Mouse (Mus musculus) v-Abl transformed pro-B cells (cell line): ENCODE results near the gene Mt4.

Experiments
- in situ Hi-C, 2 experiments: fragments of 400-800 bp; cut with MboI; formaldehyde crosslinking; loops; one replicate each; pipeline ENCODE4 v1.15.1; 2025; ENCODE audit not compliant: unreplicated experiment in 2 of 2

Gene Mt4

DNA sequence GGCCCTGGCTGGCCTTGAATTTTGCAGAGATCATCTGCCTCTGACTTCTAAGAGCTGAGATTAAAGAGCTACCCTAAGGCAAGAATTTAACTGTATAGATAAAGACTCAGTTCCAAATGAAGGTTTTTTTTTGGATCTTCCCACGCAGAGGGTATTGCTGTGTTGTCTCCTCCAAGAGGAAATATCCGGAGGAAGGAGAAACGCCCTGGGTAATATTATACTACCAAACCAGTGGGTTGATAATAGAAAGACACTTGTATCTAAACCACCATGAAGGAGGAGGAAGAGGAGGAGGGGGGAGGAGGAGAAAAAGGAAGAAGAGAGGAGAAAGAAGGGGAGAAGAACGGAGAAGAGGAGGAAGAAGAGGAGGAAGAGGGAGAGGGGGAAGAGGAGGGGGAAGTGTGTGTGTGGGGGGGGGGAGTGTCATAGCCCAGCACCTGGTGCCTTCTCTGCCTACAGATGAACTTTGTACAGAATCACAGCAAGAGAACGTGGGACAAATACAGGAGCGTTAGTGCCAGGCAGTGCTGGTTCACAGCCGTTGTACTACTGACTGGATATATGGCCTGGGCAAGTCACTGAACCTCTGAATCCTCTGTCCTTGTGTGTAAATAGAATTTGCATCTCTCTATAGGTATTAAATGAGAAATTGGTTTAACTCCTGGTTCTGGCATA is 40.9 kb downstream of the Mt4 start:
- in situ Hi-C loops: loop anchor here in 1 of 2 experiments (25.0 kb wide), 1 partner anchor 1816 kb away; the partner anchor contains the start of gene Irx5

DNA sequence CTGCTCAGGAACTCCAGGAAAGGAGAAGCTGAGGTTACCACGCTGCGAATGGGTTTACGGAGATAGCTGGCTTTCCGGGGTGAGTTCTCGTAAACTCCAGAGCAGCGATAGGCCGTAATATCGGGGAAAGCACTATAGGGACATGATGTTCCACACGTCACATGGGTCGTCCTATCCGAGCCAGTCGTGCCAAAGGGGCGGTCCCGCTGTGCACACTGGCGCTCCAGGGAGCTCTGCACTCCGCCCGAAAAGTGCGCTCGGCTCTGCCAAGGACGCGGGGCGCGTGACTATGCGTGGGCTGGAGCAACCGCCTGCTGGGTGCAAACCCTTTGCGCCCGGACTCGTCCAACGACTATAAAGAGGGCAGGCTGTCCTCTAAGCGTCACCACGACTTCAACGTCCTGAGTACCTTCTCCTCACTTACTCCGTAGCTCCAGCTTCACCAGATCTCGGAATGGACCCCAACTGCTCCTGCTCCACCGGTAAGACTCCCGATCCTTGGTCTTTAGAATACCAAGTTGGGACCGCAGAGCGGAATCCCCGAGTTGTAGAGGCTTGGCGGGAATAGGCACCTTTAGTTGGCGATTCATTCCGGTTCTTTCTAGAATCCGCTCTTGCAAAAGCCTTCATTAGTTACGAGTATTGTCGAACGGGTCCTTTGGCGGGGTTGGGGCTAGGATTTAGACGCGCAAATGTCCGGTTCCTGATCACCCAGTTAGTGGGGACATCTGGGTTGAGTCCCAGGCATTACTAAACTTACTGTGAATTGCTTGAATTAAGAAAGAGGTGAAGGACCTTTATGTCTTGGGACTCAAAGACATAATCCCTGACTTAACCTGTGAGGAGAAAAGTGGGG is 42.1 kb downstream of the Mt4 start, which contains the start of gene Mt1:
Gene Mt1, plus strand, starts transcription at position 226 of the 856 bp plus-strand sequence.
- in situ Hi-C loops: loop anchor here in 1 of 2 experiments (25.0 kb wide), 1 partner anchor 1817 kb away; the partner anchor contains the start of gene Irx5

DNA sequence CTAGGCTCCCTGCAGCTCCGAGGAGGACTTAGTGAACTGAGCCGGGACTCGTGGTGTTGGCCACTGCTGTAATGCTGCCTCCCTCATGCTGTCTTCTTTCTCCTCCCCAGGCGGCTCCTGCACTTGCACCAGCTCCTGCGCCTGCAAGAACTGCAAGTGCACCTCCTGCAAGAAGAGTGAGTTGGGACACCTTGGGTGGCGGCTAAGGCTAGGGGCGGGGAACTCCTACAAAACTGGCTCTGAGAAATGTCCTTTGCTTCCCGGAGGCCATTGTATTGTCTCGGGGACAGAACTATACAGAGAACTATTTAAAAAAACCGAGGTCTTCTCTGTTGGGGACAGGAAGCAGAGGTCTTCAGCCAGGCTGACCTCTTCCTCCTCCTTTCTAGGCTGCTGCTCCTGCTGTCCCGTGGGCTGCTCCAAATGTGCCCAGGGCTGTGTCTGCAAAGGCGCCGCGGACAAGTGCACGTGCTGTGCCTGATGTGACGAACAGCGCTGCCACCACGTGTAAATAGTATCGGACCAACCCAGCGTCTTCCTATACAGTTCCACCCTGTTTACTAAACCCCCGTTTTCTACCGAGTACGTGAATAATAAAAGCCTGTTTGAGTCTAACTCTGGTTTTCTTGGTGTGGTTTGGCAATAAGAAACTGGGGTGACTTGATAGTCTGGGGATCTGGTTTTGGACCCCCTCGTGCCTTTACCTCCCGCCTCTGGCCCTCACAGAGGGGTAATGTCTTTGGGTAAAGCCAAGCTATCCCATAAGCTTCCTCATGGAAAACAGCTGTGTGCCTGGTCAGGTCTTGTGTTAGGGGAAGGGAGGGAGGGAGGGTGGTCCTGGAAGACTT is 42.9 kb downstream of the Mt4 start:
- in situ Hi-C loops: loop anchor here (10.0 to 25.0 kb wide), 2 partner anchors 1815 to 1818 kb away; partner anchors contain the start of gene Irx5 (in 1 of the 2)

DNA sequence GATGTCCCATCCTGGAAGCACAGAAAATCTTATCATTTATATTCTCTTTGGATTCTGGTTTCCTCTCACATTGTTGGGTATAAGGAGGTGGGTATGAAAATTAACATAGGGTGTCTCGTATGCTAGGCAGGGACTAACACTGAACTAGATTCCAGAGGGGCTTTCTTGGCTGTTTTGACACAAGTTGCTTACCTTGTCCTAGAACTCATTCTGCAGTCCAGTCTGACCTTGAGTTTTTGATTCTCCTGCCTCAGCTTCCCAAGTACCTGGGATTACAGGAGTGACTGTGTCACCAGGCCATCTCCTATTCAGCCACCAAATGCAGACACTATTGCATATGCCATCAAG is 43.5 kb downstream of the Mt4 start:
- in situ Hi-C loops: loop anchor here (10.0 to 25.0 kb wide), 2 partner anchors 1816 to 1818 kb away; partner anchors contain the start of gene Irx5 (in 1 of the 2)

DNA sequence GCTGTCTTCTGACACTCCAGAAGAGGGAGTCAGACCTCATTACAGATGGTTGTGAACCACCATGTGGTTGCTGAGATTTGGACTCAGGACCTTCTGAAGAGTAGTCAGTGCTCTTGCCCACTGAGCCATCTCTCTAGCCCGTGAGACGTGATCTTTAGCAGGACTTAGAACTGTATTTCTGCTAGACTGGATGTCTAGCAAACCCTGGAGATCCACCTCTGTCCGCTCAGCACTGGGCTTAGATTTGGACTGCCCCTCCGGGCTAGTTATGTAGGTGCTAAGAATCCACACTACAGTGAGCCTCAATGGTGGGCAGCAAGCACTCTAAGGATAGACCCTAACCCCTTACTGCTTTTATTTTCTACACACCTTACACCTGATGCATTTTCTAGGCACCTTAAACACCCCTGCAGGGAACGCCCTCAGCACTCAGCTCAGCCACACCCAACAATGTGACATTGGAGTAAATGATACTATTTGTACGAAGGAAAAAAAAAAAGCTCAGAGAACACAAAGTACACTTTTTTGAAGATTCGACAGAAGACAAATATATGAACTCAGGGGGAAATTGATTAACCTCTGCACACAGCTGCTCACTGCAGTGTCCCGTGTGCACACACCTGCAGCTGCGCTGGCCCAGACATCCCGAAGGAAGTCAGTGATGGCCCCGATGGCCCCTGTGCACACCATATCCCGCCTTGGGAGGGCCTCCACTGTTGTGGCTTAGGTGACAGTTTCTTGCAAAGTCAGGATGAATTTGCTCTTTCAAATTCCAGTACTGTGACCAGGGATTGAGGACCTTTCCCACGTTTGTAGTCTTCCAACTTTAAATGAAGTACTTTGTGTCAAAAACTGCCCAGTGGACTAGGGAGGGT is 45.3 kb downstream of the Mt4 start:
- in situ Hi-C loops: loop anchor here (10.0 to 25.0 kb wide), 2 partner anchors 1817 to 1820 kb away; partner anchors contain the start of gene Irx5 (in 1 of the 2)

DNA sequence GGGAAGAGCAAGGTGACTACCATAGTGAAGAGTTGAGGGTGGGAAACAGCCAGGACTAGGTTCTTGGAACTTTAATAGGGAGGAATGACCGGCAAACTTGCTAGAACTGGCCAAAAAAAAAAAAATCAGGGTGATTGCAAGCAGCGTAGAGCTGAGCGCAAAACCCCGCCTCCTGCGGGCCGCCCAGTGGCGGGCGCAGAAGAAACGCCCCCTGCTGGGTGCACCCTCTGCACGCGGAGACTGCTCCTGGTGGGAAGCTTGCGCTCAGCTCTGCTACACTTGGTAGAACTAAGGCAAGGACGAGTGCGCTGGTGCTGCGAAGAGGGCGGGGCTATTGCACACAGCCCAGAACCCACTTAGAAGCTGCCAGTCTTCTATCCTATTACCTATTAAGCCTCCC is 46.1 kb downstream of the Mt4 start:
- in situ Hi-C loops: loop anchor here (10.0 to 25.0 kb wide), 2 partner anchors 1818 to 1821 kb away; partner anchors contain the start of gene Irx5 (in 1 of the 2)

DNA sequence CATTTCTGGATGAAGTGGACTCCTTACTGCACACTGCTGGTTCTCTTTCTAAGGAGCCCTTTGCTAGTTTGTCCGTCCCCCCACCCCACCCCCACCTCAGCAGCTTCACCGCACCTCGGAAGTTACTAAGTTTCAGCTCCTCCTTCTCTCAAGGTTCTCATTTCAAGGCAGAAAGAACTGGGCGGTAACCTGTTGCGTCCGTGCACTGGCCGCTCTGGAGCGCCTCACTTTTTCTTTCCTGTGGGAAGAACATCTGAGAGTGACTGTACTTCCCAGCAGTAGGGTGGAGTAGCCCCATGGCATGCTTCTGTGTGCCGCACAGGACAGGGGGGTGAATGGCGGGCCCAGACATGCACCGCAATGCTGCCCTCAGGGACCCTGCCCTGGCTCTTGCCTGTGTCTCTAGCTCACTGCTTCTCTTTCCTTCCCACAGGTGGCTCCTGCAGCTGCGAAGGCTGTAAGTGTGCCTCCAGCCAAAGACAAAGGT is 47.4 kb downstream of the Mt4 start:
- in situ Hi-C loops: loop anchor here (10.0 to 25.0 kb wide), 2 partner anchors 1820 to 1822 kb away; partner anchors contain the start of gene Irx5 (in 1 of the 2)

DNA sequence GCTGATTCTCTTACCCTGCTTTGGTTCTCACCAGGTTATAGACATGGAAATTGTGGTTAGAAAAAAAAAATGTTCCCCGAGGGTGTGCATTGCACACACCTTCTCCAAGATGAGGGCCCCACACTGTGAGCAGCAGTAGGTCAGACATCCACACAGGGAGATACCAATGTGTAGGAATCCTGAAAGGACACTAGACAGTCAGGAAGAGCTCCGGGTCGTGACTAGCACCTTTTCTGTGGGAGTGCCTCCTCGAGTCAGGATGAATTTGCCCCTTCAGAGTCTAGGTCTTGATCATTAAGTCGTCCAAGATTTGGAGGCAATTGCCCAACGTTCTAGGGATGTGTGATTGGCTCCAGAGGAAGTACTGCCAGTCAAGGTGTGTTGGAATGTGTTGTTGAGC is 48.8 kb downstream of the Mt4 start:
- in situ Hi-C loops: loop anchor here (10.0 to 25.0 kb wide), 2 partner anchors 1821 to 1823 kb away; partner anchors contain the start of gene Irx5 (in 1 of the 2)

DNA sequence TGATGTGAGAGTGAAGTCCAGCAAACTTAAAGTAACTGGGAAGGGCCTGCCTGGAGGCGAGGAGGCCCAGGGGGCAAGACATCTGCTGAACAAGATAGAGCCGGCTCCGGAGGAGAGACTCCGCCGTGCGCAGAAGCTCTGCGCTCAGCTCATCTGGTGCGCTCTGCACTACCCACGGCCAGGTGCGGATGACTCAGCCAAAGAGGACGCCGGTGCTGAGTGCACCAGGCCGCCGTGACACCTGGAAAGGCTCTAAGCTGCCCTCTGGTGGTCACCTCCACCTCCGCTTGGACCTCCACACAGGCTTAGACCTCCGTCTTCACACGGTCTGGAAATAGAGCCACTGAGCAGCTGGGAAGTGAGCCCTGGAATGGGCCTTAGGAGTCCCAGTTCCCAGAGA is 49.5 kb downstream of the Mt4 start:
- in situ Hi-C loops: loop anchor here (10.0 to 25.0 kb wide), 2 partner anchors 1822 to 1824 kb away; partner anchors contain the start of gene Irx5 (in 1 of the 2)

DNA sequence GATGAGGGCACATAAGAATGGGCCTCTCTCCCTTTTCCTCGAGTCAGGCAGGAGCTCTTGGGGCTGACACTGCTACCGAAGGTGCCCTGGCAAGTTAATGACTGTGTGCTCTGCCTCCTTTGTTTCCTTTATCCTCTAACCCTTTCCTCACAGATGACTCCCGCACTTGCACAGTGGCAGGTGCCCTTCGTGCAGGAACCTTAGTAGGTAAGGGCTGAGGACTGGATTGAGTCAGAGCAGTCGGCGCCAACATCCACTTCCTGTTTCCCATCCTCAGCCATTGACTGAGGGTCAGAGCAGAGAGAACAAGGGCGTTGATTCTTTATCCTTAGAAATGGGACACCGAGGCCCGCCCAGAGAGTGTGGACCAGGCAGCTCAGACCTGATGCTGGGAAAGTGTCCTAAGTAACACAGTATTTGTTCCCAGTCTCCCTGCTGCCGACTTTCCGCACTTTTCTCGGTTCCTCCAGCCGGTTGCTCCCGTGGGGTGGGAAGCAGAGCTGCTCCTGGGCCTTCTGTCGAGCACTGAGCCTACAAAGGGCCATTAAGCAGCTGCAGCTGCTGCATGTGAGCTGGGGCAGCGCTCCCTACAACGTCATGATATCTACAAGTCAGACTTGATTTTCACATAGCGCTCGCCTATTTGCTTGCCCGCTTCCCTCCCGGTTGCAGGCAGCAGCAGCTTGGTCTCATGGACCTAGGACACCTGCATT is 50.4 kb downstream of the Mt4 start:
- in situ Hi-C loops: loop anchor here (10.0 to 25.0 kb wide), 2 partner anchors 1823 to 1825 kb away; partner anchors contain the start of gene Irx5 (in 1 of the 2)
